Mouse (Mus musculus) liver, embryonic 14 days (tissue): ENCODE results near the gene Ccdc70. TPM values are rescaled to one million over a fixed set of nuclear protein-coding genes. Genes with fewer than 3 reads are reported as not detected.

ENCODE experiments used
- polyA plus RNA-seq: library from polyadenylated mRNA; depleted of rRNA; stranded (reverse); fragments of >200 nt; gene quantifications from 2 replicates; pipeline ENCODE4 v1.2.3, GENCODE M21; 2012; rRNA removed

The Ccdc70 gene
- polyA plus RNA-seq: not detected in 2 replicates

DNA sequence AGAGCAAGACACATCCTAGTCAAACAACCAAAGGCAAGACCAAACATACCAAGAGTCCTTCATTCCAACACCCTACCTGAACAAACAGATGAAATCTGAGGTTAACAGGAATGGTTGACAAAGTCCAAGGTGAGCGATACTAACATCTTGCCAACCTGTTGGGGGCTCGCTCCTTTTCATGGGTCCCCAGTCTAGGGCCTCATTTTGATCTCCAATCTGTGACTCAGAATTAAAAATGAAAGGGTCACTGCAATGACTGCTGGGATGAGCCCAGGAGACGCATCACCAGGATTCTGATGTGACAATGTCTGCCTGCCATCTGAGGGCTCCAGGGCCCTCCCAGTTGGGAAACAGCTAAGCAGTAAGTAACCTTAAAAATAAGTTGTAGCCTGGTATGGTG, at the start of gene Ccdc70:
Ccdc70 (plus strand) TSS at position 301 of the 400 bp plus-strand sequence.

DNA sequence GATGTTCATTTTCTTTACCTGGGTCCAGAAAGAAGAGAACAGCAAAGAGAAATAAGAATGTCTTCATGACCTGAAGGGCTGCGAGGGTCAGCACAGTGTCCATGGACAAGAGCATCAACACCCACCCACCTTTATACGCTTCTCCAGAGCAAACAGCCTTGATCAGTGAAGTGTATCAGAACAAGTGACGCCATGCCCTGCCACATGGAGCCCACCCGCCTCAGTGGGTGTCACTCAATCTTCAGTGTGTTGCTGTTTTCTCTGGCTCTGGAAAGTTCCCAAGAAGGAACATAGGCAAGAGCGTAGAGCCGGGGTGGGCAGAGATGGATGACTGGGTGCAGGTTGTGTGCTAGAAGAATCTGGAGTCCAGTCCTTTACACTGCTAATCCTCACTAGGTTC, 37.0 kb upstream of the Ccdc70 start, which contains the start of gene Defb15:
Defb15 (minus strand) TSS at position 101 of the 400 bp plus-strand sequence.

DNA sequence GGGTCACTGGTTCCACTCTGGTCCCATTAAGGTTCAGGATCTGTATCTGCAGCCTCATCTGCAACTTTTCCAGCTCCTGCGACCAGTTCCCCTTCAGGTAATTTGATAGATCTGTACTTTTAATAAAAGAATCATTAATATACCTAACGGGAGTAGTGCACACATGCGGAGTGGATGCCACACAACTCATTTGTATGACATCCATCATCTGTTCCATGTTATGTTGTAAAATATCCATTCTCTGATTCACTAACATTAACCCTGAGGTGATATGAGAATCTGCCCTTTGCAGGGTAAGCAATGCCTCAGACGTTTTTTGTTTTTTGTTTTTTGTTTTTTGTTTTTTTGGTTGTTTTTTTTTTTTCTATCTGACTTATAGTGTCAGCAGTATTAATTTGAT, 31.5 kb upstream of the Ccdc70 start, which contains the start of gene Defb35:
Defb35 (plus strand) TSS at position 301 of the 400 bp plus-strand sequence.

DNA sequence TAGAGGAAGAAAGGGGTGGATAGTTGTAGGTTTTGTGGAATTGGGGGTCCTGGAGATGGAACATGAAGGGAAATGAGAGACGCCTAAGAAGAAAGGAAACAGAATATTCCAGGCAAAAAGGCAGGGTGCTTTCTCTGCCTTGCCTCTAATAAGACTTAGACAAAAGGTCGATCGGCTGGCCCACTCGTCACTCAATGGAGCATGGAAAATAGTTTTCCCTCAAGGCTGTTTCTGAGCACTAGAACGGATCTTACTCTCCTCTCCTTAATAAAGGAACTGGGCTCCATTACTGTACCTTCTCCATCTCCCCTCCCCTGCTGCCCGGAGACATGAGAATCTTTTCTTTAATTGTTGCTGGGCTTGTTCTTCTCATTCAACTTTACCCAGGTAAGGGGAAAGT, 23.1 kb upstream of the Ccdc70 start, which contains the start of gene Defb13:
Defb13 (plus strand) TSS at position 301 of the 400 bp plus-strand sequence.

DNA sequence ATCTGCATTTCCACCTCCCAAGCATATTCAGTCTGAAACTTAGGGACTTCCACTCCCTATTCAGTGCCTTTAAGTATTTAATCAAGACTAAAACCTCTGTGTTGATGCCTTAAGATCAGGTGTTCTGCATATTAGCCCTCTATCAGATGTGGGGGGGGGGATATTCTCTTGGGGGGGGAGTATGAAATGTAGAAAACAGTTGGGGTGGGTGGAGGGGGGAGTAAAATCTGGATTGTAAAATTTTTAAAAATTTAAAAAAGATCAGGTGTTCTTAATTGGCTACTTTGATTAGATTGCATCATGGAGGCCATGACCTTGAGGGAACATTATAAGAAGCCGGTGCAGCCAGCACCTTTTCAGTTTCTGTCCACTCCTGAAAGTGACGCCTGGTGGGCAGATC, 11.2 kb upstream of the Ccdc70 start, which contains the start of gene Fam90a1a:
Fam90a1a (plus strand) TSS at position 301 of the 400 bp plus-strand sequence.

Other genes with a start within 250 kb of the Ccdc70 start
- not detected in 2 replicates for gene Defa24, start 235.3 kb upstream of the Ccdc70 start, polyA plus RNA-seq
- gene Defb50, start 146.2 kb upstream of the Ccdc70 start, polyA plus RNA-seq: not detected in 2 replicates
- gene Defb2, start 129.8 kb upstream of the Ccdc70 start, polyA plus RNA-seq: not detected in 2 replicates
- not detected in 2 replicates for gene Defb10, start 110.9 kb upstream of the Ccdc70 start, polyA plus RNA-seq
- not detected in 2 replicates for gene Defb9, start 84.4 kb upstream of the Ccdc70 start, polyA plus RNA-seq
- gene Defb11, start 63.4 kb upstream of the Ccdc70 start, polyA plus RNA-seq: not detected in 2 replicates
- gene Defb15, start 37.1 kb upstream of the Ccdc70 start, polyA plus RNA-seq: not detected in 2 replicates
- gene Defb35, start 31.4 kb upstream of the Ccdc70 start, polyA plus RNA-seq: not detected in 2 replicates
- gene Defb13, start 23.0 kb upstream of the Ccdc70 start, polyA plus RNA-seq: not detected in 2 replicates
- gene Fam90a1a, start 11.1 kb upstream of the Ccdc70 start, polyA plus RNA-seq: not detected in 2 replicates
- gene Atp7b, start 90.5 kb downstream of the Ccdc70 start, polyA plus RNA-seq: 8.5 and 9.9 TPM in 2 replicates
- 3.2 and 3.6 TPM in 2 replicates for gene Alg11, start 90.9 kb downstream of the Ccdc70 start, polyA plus RNA-seq
- 0.03 TPM in 2 replicates for gene Nek5, start 155.3 kb downstream of the Ccdc70 start, polyA plus RNA-seq
- 1.9 and 2.2 TPM in 2 replicates for gene Nek3, start 196.7 kb downstream of the Ccdc70 start, polyA plus RNA-seq
- 23.0 and 23.4 TPM in 2 replicates for gene Ckap2, start 216.0 kb downstream of the Ccdc70 start, polyA plus RNA-seq
- gene Vps36, start 223.0 kb downstream of the Ccdc70 start, polyA plus RNA-seq: 5.3 and 6.0 TPM in 2 replicates